Mouse (Mus musculus) testis, adult 2 months (tissue): ENCODE measurements at regions not wholly inside any gene's neighbourhood (a gene's known extent, or its start where the extent isn't known, plus 50 kb on each side); places are given as distances from the start of the nearest gene placed in this dataset.

Experiments
- CTCF ChIP-seq: fragments of 200-500 bp; IDR thresholded peaks from 2 replicates; pipeline ENCODE4 v1.5.1; 2012; ENCODE audit warnings: low read depth, mild to moderate bottlenecking, inconsistent platforms, low read length, moderate library complexity; ENCODE audit not compliant: control insufficient read depth, insufficient read depth, insufficient replicate concordance
- POLR2A ChIP-seq: fragments of 200-500 bp; IDR thresholded peaks from 2 replicates; pipeline ENCODE4 v1.6.1; 2012; ENCODE audit warnings: low read depth, mild to moderate bottlenecking, inconsistent platforms, low read length, moderate library complexity; ENCODE audit not compliant: control insufficient read depth

DNA sequence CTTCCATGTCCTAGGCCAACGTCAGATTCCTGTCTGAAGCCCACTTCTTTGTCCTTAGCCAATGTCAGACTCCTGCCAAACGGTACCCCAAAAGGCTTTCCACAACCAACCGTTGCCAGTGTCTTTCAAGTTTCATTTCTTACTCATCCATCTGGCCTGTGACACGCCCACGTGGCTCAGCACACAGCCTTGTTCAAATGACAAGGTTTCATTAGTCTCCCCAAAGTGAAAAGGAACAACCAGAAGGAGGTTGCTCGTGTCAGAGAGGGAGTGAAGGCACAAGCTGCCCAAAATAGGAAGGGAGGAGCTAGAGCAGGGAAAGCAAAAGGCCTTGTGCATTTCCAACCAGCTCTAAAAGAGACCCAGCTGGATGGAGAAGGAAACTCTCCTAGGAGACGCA is 80.5 kb upstream of the Ralgps2 start:
- TF ChIP-seq CTCF (no peak), POLR2A (no peak)
